Mouse (Mus musculus) testis, adult 2 months (tissue): ENCODE results near the gene Nrxn1.

ENCODE experiments used
- CTCF ChIP-seq: fragments of 200-500 bp; IDR thresholded peaks from 2 replicates; pipeline ENCODE4 v1.5.1; 2012; ENCODE audit warnings: low read depth, mild to moderate bottlenecking, inconsistent platforms, low read length, moderate library complexity; ENCODE audit not compliant: control insufficient read depth, insufficient read depth, insufficient replicate concordance
- POLR2A ChIP-seq: fragments of 200-500 bp; IDR thresholded peaks from 2 replicates; pipeline ENCODE4 v1.6.1; 2012; ENCODE audit warnings: low read depth, mild to moderate bottlenecking, inconsistent platforms, low read length, moderate library complexity; ENCODE audit not compliant: control insufficient read depth

DNA sequence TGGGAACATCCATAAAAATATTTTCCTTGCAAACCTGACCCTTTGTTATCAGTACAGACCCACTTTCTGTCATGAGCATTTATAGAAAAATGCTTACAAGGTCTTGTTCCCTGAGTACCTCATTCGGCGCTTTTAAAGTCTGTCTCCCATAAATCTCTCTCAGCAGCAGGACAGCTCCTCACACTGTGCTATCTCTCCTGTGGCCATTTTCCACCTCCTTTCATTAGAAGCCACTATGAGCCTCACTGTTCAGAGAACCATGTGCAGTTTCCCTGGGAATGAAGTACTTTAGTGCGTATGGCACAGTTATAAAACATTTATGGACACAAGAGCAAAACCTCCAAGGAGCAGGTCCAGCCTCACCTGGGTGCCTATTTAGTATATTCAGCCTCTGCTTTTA is 1014.4 kb downstream of the Nrxn1 start:
- no peak for TF ChIP-seq POLR2A
- TF ChIP-seq CTCF = no peak
